Mouse (Mus musculus) liver, adult 2 months (tissue): Measurements from ENCODE around the gene H2-Q1. TPM values are rescaled to one million over a fixed set of nuclear protein-coding genes. Genes with fewer than 3 reads are reported as not detected.
"Not testable (repeated sequence)": the region's sequence is repeated elsewhere in the genome, so short reads cannot be mapped to it uniquely, and the experiment has no call there.

Experiments
- DNase-seq: peaks from one replicate; pipeline ENCODE4 v3.0.0-alpha.2; 2011; ENCODE audit warnings: low read depth, low spot score; ENCODE audit errors: extremely low read depth
- H3K27ac ChIP-seq: fragments of 200-500 bp; replicated peaks from 2 replicates; pipeline ENCODE4 v1.5.1; 2012; ENCODE audit warnings: low read depth, mild to moderate bottlenecking, control low read depth, inconsistent platforms, low read length; ENCODE audit not compliant: insufficient read depth
- H3K27me3 ChIP-seq: fragments of 200-500 bp; 2 replicates; pipeline ENCODE4 v1.6.1; 2012; ENCODE audit warnings: mild to moderate bottlenecking, moderate library complexity, low read length, inconsistent platforms; ENCODE audit not compliant: control insufficient read depth, insufficient read depth
- H3K36me3 ChIP-seq: fragments of 200-500 bp; 2 replicates; pipeline ENCODE4 v1.6.1; 2012; ENCODE audit warnings: low read length, inconsistent platforms; ENCODE audit not compliant: control insufficient read depth, insufficient read depth
- H3K4me1 ChIP-seq: fragments of 200-500 bp; 2 replicates; pipeline ENCODE4 v1.6.1; 2011; ENCODE audit warnings: low read length; ENCODE audit not compliant: control insufficient read depth, insufficient read depth
- H3K4me3 ChIP-seq: fragments of 200-500 bp; 2 replicates; pipeline ENCODE4 v1.5.1; 2011; ENCODE audit warnings: low read depth, mild to moderate bottlenecking, control low read depth, low read length, moderate library complexity; ENCODE audit not compliant: insufficient read depth
- H3K79me2 ChIP-seq: fragments of 200-500 bp; 2 replicates; pipeline ENCODE4 v1.6.1; 2012; ENCODE audit warnings: inconsistent platforms, mild to moderate bottlenecking, low read length, moderate library complexity; ENCODE audit not compliant: control insufficient read depth, insufficient read depth
- H3K9ac ChIP-seq: fragments of 200-500 bp; 2 replicates; pipeline ENCODE4 v1.6.1; 2012; ENCODE audit warnings: low read depth, mild to moderate bottlenecking, control low read depth, inconsistent platforms, low read length
- CTCF ChIP-seq: fragments of 200-500 bp; IDR thresholded peaks from 2 replicates; pipeline ENCODE4 v1.5.1; 2011; ENCODE audit warnings: low read depth, low read length, control low read depth
- POLR2A ChIP-seq: fragments of 200-500 bp; IDR thresholded peaks from 2 replicates; pipeline ENCODE4 v1.6.1; 2011; ENCODE audit warnings: low read length, control low read depth; ENCODE audit not compliant: insufficient read depth; ENCODE audit errors: extremely low read depth
- WGBS: fragments of 180-500 bp; shearing (Covaris S2); methylation state at CpG from one replicate; pipeline ENCODE4 v1.1.7; 2018; 5-methylcytosine and 5-hydroxymethylcytosine counted together
- polyA plus RNA-seq: library from polyadenylated mRNA; depleted of rRNA; stranded (reverse); fragments of >200 nt; gene quantifications from 2 replicates; pipeline ENCODE4 v1.2.3, GENCODE M21; 2012
- total RNA-seq: library from RNA; depleted of rRNA; stranded (reverse); fragments of >200 nt; gene quantifications from 2 replicates; pipeline ENCODE4 v1.2.3, GENCODE M21; 2014

H2-Q1 gene
- total and polyA plus RNA-seq, 2 experiments, result 5.5 to 11.1 TPM

DNA sequence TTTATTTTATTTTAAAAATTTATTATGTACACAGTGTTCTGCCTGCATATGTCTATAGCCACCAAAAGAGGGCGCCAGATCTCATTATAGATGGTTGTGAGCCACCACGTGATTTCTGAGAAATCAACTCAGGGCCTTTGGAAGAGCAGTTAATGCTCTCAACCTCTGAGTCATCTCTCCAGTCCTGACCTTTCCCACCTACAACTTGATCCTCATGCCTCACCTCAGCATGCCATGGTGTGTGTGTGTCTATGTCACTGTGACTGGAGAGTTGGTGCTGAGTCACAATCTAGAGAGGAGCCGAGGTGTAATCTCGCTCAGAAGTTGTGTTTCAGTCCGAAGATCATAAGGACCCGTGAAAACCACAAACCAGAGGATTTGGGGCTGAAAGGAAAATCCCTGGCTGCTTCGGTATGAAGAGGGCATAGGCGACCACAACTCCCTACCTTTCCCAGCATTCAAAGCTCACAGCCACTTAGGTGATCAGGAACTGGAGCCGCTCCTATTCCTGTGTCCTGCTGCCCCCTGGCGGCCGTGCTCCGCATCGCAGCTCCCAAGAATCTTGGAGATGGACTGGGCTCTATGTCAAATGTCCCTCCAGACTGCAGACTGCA is 18.5 kb upstream of the H2-Q1 start:
- Histone ChIP-seq H3K9ac (0 out of 2 replicates have a peak overlapping the region, but pooled peaks have one; percentile 3), H3K36me3 (no peaks in the 10 kb centered on the region), H3K79me2 (no peaks in the 10 kb centered on the region), H3K27me3 (no peaks in the 10 kb centered on the region), H3K4me1 (peaks cover 3% of the 10 kb centered on the region; the same call in 1 of the 2 replicates), H3K4me3 (no peak overlapping the region), H3K27ac (no peak overlapping the region; the same call in 1 of the 2 replicates)
- WGBS, result 29% methylated on average over 13 of the region's 13 CpGs
- DNase-seq, result peak; percentile 68
- no peak for TF ChIP-seq POLR2A
- peak; percentile 92 for TF ChIP-seq CTCF

DNA sequence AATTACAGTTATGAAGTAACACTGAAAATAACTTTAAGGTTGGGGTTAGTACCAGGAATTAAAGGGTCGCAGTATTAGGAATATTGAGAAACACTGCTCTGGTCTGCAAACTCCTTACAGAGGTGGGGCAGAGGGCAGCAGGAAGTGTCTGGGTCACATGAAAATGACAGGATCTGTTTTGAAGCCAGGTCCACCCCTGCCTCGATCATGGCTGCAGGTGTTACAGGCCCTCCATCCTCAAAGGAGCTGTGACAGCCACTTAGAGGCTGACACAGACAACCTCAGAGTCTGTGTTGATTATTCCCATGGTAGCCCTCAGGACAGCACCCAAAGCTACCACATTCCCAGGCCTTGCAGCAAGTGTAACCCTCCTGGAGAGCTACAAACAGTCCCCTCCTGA is 16.9 kb upstream of the H2-Q1 start:
- 53% methylated on average over 2 of the region's 2 CpGs for WGBS
- no peak overlapping the region for H3K9ac ChIP-seq
- no peak overlapping the region for H3K4me3 ChIP-seq
- H3K27me3 ChIP-seq, result no peaks in the 10 kb centered on the region
- H3K27ac ChIP-seq, result no peak overlapping the region
- no peak for TF ChIP-seq POLR2A
- no peak for TF ChIP-seq CTCF
- H3K79me2 ChIP-seq, result no peaks in the 10 kb centered on the region
- H3K36me3 ChIP-seq, result no peaks in the 10 kb centered on the region
- no peak for DNase-seq
- peaks cover 3% of the 10 kb centered on the region; the same call in 1 of the 2 replicates for H3K4me1 ChIP-seq

DNA sequence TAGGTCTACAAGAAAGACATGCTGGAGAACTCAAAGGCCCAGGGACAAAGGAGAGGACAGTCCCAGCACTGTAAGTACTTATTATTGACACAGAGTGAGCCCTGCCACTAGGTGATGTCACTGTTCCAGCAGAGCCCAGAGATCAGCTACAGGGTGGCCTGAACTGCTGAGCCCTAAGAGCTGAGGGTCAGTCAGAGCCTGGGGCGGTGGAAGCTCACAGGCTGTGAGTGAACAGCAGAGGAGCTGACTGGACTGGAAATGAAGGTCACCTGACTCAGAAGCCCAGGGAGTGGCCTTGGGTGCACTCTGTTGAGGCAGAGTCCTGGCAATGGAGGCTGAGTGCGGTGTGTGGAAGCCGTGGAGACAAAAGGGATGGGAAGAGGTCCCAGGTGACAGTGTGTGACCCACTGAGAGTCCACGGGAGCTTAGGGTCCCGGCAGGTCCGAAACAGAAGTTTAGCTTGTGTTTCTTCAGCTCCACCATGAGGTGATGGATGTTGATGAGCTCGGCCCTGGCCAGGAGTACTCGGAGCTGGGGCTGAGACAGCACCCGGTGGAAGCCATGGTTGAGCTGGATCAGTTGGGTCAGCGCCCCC is 16.4 kb upstream of the H2-Q1 start:
- 85% methylated on average over 10 of the region's 10 CpGs for WGBS
- DNase-seq, result peak; percentile 59
- H3K79me2 ChIP-seq, result no peaks in the 10 kb centered on the region
- H3K4me3 ChIP-seq, result no peak overlapping the region
- no peak overlapping the region for H3K9ac ChIP-seq
- peaks cover 3% of the 10 kb centered on the region; the same call in 1 of the 2 replicates for H3K4me1 ChIP-seq
- H3K36me3 ChIP-seq, result no peaks in the 10 kb centered on the region
- no peak overlapping the region for H3K27ac ChIP-seq
- no peaks in the 10 kb centered on the region for H3K27me3 ChIP-seq
- no peak for TF ChIP-seq POLR2A

DNA sequence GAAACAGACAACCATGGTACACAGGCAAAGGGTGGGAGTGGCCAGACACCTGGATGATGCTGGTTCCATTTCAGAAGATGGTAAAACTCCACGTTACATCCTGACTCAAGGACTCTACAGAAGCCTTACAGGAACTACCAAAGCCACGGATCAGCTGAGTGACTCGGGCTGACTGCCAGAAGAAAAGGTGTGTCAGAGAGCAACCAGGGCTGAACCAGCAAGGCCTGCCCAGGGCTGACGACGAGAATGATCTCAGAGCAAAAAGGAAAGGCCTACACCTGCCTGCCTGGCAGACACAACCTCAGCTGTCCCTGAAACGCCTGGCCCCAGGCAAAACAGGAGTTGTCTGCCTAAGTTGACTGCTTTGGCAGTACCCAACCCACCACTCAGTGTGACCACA is 15.7 kb upstream of the H2-Q1 start:
- Histone ChIP-seq H3K36me3 (no peaks in the 10 kb centered on the region), H3K79me2 (no peaks in the 10 kb centered on the region), H3K27me3 (no peaks in the 10 kb centered on the region), H3K4me1 (peaks cover 3% of the 10 kb centered on the region; the same call in 1 of the 2 replicates), H3K4me3 (no peak overlapping the region), H3K9ac (no peak overlapping the region), H3K27ac (no peak overlapping the region)
- TF ChIP-seq CTCF, result no peak
- no peak for TF ChIP-seq POLR2A
- DNase-seq, result peak; percentile 17
- WGBS, result 54% methylated on average over 6 of the region's 6 CpGs

DNA sequence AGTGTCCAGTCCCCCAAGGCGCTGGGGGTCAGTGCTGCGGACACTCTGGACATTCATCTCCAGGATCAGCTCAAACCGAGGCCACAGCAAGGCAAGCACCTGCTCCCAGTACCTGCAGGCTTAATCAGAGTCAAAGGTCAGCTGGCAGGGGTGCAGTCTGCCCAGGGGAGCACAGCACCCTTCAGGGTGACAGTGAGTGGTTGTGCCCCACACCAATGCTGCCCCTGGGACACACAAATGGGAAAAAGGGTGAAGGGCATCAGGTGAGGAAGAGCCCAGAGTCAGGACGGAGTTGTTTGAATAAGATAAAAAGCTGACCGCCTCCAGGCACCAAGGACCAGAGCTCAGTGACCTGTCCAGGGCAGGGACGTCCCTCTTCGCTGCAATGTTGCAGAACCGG is 15.3 kb upstream of the H2-Q1 start:
- H3K27me3 ChIP-seq, H3K36me3 ChIP-seq, H3K9ac ChIP-seq, H3K4me1 ChIP-seq, H3K27ac ChIP-seq, H3K4me3 ChIP-seq, H3K79me2 ChIP-seq: not testable (repeated sequence)
- peak; percentile 54 for DNase-seq
- 32% methylated on average over 8 of the region's 8 CpGs for WGBS

DNA sequence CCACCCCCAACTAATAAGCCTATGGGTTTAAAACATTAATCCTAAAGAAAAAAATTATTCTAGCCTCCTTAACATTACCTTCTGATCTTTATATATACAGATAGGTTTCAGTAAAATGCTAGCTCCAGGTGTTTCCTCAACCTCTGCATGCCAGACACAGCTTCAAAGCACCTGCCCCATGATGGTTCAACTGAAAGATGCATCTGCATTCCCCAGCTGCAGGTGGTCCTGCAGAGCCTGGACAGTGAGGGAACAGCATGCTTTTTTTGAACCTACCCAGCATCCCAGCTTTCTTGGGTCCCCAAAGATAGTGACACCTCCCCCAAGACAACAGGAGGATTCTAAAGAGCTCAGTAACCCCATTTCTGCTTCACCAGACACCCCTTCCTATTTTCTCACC is 1.5 kb upstream of the H2-Q1 start:
- no peaks in the 10 kb centered on the region for H3K79me2 ChIP-seq
- peaks cover 2% of the 10 kb centered on the region; the same call in 1 of the 2 replicates for H3K4me1 ChIP-seq
- no peaks in the 10 kb centered on the region for H3K36me3 ChIP-seq
- no peak for DNase-seq
- 0 out of 2 replicates have a peak, but pooled peaks cover 5% of the 10 kb centered on the region for H3K27me3 ChIP-seq
- H3K4me3 ChIP-seq, result no peak overlapping the region
- TF ChIP-seq CTCF (no peak), POLR2A (no peak)
- no peak overlapping the region for H3K9ac ChIP-seq
- no peak overlapping the region for H3K27ac ChIP-seq
